Mouse (Mus musculus): ENCODE results near the gene Ppil4. TPM values are rescaled to one million over a fixed set of nuclear protein-coding genes. Genes with fewer than 3 reads are reported as not detected.
A peak's percentile ranks its signal among the peaks of the same experiment; 100 is the strongest.

Gene Ppil4
- total RNA-seq, 4 experiments from 2014 or later, result 7.9 to 10.6 (median 9.8) TPM

DNA sequence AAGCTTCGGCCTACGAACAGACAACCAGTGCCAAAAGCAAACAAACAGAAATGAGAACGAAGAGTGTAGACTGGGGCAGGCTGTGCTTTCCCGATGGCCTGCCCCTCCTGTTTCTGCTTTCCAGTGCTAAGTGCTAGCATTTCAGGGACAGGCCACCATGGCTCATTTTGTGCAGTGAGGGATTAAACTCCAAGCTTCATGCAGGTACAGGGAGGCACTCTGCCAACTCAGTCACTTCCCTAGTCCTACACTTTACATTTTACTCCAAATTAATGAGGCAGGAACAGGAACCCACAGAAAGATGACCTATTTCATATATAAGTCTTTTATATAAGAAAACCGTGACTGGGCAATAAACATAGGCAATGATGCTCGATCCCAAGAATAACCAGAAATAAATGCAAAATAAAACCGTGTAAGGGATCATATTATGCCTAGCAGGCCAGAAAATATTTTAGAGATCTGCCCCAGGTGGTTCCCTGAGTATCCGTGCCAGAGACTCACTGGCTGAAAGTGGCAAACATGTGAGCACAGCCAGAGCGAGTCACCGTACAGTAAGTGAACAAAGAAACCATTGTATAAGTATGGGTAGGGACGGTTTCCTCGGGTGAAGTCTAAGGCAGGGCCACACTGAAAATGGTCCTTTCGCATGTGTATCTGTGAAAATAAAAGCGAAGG is 68.7 kb downstream of the Ppil4 start:
- DNase-seq (ENCODE audit: low spot score in 2 of 2), result no peak

DNA sequence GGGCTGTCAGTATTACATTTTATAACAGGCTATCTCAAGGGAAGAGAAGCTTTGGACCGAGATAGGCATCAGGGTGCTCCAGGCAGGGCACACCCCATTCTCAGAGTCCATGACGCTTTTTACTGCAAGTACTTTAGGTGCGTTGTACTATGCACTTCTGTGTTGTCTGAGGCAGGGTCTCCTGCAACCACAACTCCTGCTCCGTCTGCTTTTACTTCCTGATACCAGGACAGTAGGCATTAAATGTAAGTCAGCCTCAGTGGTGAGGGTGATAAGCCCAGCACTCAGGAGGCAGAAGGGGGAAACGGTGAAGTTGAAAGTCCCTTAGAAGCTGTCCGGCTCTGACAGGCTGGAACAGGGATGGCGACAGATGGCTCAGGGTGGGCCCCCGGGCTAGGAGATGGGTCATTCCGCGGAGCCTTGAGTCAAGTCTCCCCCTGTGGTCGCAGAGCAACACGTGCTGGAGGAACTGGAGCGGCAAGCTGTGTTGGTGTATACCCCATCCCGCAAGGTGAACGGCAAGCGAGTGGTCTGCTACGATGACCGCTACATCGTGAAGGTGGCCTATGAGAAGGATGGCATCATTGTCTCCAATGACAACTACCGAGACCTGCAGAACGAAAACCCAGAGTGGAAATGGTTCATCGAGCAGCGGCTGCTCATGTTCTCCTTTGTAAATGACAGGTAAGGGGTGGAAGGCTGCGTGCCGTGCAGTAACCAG is 69.4 kb downstream of the Ppil4 start:
- no peak for DNase-seq (ENCODE audit: low spot score in 2 of 2)

DNA sequence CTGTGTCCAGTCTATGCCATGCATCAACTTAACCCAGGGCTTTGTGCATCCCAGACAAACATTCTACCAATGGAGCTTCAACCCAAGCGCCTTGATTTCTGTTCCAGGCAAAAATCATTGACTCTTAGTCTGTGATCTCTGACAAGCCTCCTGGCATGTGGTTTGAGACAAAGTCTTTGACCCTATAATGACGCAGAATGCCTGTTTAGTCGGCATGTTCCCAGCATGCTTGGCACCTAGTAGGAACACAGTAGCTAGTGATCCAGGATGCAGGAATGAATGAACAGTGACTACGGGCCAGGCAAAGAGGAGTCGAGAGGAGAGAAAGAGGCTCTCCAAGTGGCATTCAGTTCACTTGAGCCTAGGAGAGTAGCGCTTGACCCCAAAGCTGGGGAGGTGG is 70.7 kb downstream of the Ppil4 start:
- no peak for DNase-seq (ENCODE audit: low spot score in 2 of 2)

DNA sequence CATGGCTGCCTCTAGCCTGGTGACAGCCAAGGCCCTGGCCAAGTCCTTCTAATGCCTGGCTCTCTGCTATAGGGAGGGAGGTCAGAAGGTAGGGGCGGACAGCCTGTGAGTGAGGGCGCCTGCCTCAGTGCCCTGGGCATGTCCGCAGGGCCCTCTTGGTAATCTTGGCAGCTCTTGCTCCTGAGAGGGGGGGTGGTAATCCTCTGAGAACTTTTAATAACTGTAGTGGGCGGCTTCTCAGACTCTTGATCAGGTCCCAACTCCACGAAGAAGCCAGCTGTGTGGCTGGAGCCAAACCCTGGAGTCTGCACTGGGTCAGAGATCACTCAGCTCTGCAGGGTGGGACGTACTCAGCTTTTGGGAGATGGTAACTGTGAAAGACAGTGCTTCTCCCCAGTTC is 71.5 kb downstream of the Ppil4 start:
- peak in 1 of 2 experiments; percentile 23 for DNase-seq (ENCODE audit: low spot score in 2 of 2)

DNA sequence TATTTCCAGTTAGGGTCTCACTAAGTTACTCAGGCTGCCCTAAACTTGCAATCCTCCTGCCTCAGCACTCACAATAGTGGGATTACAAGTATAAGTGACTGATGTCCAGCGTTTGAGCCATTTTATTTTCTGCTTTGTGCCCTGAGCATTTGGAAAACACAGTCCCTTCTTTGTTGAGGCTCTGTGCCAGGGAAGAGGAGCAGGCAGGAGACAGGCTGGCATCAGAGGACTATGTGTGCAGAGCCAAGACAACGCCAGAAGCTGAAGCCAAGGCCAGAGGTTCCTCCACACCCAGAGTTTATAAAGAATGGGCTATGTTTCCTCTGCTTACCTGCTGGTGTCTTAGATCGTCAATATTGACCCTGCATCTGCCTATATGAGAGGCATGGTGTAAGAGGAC is 72.1 kb downstream of the Ppil4 start:
- no peak for DNase-seq (ENCODE audit: low spot score in 2 of 2)

DNA sequence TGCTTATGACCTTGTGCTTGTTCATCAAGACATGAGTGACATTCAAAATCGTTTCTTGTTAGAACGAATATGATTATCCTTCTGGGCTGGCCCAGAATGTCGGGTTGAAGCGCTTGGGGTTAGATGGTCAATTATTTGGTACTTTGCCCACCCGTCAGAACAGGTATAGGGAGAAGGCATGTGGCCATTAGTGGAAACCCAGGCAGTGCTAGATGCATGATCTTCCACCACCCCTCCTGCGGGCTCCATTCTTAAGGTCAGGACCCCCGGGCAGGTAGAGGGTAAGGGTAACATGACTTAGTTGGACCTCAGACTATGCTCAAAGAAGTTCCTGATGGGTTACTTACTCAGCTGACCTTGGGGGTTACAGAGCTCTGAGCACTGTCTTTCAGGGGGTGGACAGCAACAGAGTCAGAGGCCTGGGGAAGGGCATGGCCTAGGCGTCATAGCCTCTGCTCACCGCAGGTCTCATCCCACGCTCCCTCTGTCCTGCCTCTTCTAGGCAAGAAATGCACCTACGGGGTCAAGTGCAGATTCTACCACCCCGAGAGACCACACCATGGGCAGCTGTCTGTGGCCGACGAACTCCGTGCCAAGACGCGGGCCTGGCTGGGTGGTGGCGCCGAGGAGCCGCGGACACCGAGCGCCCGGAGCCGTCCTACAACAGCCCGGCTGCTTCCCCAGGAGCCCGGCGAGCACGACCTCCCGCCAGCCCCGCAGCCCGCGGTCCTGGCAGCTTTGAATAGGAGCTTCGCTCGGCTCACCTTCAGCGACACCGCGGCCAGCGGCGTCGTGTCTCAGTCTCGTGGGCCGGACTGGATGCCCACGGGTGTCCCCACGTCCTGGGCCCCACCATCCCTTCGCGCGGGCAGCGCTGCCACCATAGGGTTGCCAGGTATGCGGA is 74.3 kb downstream of the Ppil4 start:
- DNase-seq (ENCODE audit: low spot score in 2 of 2), result no peak

DNA sequence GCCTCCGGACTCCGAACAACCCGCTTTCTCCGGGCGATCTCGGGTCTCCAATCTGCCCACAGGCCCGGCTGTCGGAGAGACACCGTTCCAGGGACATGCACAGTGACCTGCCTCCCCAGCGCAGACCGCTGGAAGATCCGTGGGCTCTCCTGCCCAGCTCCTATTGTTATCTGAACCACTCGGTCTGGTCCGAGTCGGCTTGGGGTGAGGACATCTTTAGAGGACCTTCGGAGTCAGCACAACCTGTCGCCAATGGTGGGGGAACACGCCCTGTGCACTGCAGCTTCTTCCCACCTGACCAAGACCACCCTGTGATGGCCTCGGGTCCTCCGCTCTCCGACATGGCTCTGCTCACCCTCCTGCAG is 75.0 kb downstream of the Ppil4 start:
- DNase-seq (ENCODE audit: low spot score in 2 of 2), result no peak

DNA sequence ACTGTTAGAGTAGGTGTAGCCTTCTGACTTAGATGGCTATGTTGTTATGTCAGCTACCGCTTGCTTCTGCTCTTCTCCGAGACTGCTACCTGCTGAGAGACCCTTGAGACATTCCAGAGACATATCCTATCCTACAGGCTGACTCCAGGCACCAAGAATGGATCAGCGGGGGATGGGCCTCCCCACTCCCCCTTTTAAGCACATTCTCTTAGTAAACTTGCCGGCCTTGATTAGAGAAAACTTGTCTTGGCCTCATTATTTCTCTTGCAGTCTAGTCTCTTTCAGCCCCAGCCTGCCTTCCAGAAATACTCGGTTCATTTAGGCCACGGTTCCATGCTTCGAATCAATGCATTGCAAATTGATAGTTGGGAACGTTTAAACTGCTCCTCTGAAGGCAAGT is 77.1 kb downstream of the Ppil4 start:
- DNase-seq (ENCODE audit: low spot score in 2 of 2), result no peak

DNA sequence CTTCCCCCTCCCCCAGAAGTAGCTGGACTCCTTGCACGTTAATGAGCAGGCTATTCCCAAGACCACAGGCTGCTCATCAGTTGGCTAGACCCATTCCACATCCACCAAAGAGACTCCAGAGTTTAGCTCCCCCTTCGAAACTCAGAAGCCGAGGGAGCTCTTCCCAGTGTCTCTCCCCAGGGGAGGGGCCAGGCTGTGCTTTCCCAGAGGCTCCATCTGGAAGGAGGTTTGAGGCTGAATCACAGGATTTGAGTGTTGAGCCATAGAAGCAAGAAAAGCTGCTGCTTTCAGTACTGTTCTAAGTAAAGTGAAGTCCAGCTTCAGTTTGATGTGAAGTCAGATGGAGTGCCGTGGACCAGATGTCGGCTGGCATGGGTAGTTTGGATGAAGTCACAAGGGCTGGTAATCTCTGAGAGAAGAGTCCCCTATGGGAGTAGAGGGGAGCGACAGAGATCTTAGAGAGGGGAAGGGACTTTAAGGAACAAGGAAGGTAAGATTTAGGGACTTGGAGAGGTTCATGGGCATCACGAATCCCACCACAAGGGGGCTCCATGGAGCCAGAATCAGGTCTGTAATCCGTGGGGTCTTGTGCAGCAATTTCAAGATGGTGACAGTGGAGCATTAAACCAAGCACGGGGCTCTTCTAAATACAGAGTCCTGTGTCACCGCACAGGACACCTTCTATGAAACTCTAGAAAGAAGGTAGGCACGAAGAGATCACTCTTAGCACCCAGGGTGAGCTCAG is 78.1 kb downstream of the Ppil4 start:
- peak in 1 of 2 experiments; percentile 27 for DNase-seq (ENCODE audit: low spot score in 2 of 2)

DNA sequence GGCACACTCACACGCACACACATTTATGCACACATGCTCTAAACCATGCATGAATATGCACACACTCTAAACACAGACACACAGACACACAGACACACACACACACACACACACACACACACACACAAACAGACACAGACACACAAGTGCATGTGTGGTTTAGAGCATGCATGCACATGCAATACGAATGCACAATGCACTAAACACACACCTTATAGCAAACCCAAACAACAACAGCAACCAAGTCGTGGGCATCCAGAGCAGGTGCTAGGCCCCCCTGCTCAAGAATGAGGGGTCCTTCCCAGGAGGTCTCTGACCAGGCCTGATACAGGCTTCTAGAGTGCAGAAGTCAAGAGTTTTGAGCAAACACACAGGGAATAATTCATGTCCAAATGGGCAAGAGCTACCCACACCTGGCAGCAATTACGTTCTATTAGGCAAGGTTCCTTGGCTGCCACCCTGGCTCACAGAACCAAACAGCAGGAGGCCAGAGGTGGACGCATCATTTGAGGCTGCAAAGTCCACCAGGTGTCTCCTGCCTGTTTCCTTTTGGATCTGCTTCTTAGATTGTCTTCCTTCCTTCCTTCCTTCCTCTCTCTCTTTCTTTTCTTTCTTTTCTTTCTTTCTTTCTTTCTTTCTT is 78.8 kb downstream of the Ppil4 start:
- DNase-seq (ENCODE audit: low spot score in 2 of 2), result no peak

Small RNA genes within 50 kb of the gene (microRNA-seq; reads per million reads assigned to microRNA genes)
- not detected for gene Mir5104

Other genes starting within 250 kb of the Ppil4 start
- gene Lrp11, start 203.1 kb upstream of the Ppil4 start, total RNA-seq (2022), result 1 to 10 TPM in 3 of 4 experiments, under 1 TPM in 1; 0.99 to 1.3 (median 1.1) TPM
- gene Nup43, start 125.4 kb upstream of the Ppil4 start, total RNA-seq (2022), result 1 to 10 TPM; 5.4 to 6.5 (median 5.7) TPM
- gene Pcmt1, start 111.8 kb upstream of the Ppil4 start, total RNA-seq (2022), result 100 to 1,000 TPM; 111 to 131 (median 116) TPM
- gene Lats1, start 111.7 kb upstream of the Ppil4 start, total RNA-seq (2022), result 10 to 100 TPM in 3 of 4 experiments, 1 to 10 TPM in 1; 9.4 to 11.4 (median 10.3) TPM
- 10 to 100 TPM; 11.4 to 13.8 (median 11.9) TPM for gene Katna1, start 66.9 kb upstream of the Ppil4 start, total RNA-seq (2022)
- 100 to 1,000 TPM; 102 to 111 (median 105) TPM for gene Ginm1, start 67 bp upstream of the Ppil4 start, total RNA-seq (2022)
- under 1 TPM in 1 of 4 experiments, not detected in 3; 0.07 TPM for gene Zc3h12d, start 39.6 kb downstream of the Ppil4 start, total RNA-seq (2022)
- gene Tab2, start 163.3 kb downstream of the Ppil4 start, total RNA-seq (2022), result 100 to 1,000 TPM; 105 to 120 (median 107) TPM

Measured in gastrocnemius, adult 8-10 months (tissue).